Mouse (Mus musculus): Measurements from ENCODE around the gene Aox1.

DNA sequence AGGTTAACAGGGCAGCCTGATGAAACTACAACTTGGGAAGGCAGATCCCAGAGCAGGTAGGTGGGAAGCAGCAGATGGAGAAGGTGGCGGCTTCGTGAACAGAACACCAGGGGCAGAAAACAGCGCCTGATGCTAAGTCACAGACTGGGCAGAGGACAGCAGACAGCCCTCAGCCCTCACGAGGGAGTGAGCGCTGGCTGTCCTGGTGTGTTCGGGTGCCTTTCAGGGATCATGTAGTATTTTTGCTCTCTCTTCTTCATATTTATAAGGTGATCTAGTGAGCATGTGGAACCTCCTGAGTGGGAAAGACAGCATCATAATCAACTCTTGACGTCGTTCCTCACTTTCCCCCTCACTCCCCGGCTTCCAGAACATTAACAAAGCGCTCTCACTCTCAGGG is 116.3 kb downstream of the Aox1 start:
- TF ChIP-seq FLI1 (IDR thresholded peaks at IDR 0.05; ENCODE audit: low read length) (no peak), GATA1 (IDR thresholded peaks at IDR 0.05; ENCODE audit: borderline replicate concordance, low read length) (no peak)

Measured in megakaryocyte, embryonic 14.5 days (primary cell).